Mouse (Mus musculus) cerebellum, adult 11-12 months (tissue): ENCODE data around the gene Ankrd9.
A peak's percentile ranks its signal among the peaks of the same experiment; 100 is the strongest.

Experiments used
- DNase-seq: peaks from one replicate; pipeline ENCODE4 v3.0.0; 2022

Ankrd9 gene

GRCm38 (mm10) chr12:110978607-110979406 lies at the start of gene Ankrd9:
Gene Ankrd9 (minus strand): TSS chr12:110979040.
- peak; percentile 92 for DNase-seq

- no peak for DNase-seq
Observed at GRCm38 (mm10) chr12:111021577-111021976, 42.7 kb upstream of the Ankrd9 start.

- no peak for DNase-seq
Observed at GRCm38 (mm10) chr12:111021138-111021537, 42.3 kb upstream of the Ankrd9 start.

- DNase-seq, result no peak
Observed at GRCm38 (mm10) chr12:111019086-111019485, 40.2 kb upstream of the Ankrd9 start.

GRCm38 (mm10) chr12:111018068-111018467 lies 39.2 kb upstream of the Ankrd9 start:
- no peak for DNase-seq

- DNase-seq, result no peak
Observed at GRCm38 (mm10) chr12:111016807-111017206, 38.0 kb upstream of the Ankrd9 start.

GRCm38 (mm10) chr12:111009615-111010257 lies 30.9 kb upstream of the Ankrd9 start:
- DNase-seq, result no peak

- DNase-seq, result peak; percentile 53
Observed at GRCm38 (mm10) chr12:111008500-111009490, 30.0 kb upstream of the Ankrd9 start.

GRCm38 (mm10) chr12:111007134-111008103 lies 28.6 kb upstream of the Ankrd9 start:
- DNase-seq, result no peak

GRCm38 (mm10) chr12:111006339-111006738 lies 27.5 kb upstream of the Ankrd9 start:
- DNase-seq, result no peak

- no peak for DNase-seq
Observed at GRCm38 (mm10) chr12:111005803-111006202, 27.0 kb upstream of the Ankrd9 start.

GRCm38 (mm10) chr12:111004142-111004541 lies 25.3 kb upstream of the Ankrd9 start:
- DNase-seq, result no peak

GRCm38 (mm10) chr12:111000956-111001355 lies 22.1 kb upstream of the Ankrd9 start:
- no peak for DNase-seq

- no peak for DNase-seq
Observed at GRCm38 (mm10) chr12:110999820-111000219, 21.0 kb upstream of the Ankrd9 start.

- DNase-seq, result no peak
Observed at GRCm38 (mm10) chr12:110998092-110998491, 19.3 kb upstream of the Ankrd9 start.

- DNase-seq, result no peak
Observed at GRCm38 (mm10) chr12:110994666-110995065, 15.8 kb upstream of the Ankrd9 start.

- DNase-seq, result no peak
Observed at GRCm38 (mm10) chr12:110993226-110993625, 14.4 kb upstream of the Ankrd9 start.

- DNase-seq, result peak; percentile 60
Observed at GRCm38 (mm10) chr12:110992771-110993170, 13.9 kb upstream of the Ankrd9 start.

GRCm38 (mm10) chr12:110992128-110992553 lies 13.3 kb upstream of the Ankrd9 start:
- DNase-seq, result peak; percentile 89

- DNase-seq, result peak; percentile 72
Observed at GRCm38 (mm10) chr12:110991361-110992127, 12.7 kb upstream of the Ankrd9 start.

GRCm38 (mm10) chr12:110990500-110990899 lies 11.7 kb upstream of the Ankrd9 start:
- DNase-seq, result no peak
